In genomic region chr3:93493992-93494391, GRCm38 (mm10) we compare ENCODE assay signal across 9 mouse cellular contexts. TPM values are rescaled to one million over a fixed set of nuclear protein-coding genes. Genes with fewer than 3 reads are reported as not detected.
DNase-seq lines count a peak whose midpoint lies in the region; ATAC-seq and TF ChIP-seq lines count a peak whose summit lies in the region.
"Had no signal": no experiment of that assay in that cellular context is flagged by ENCODE, and none has a peak within 500 bp of the region (broad histone marks: within the 10 kb centered on the region; RNA-seq: fewer than 3 reads in every experiment).

No protein-coding gene starts in this region.

- no peaks in the 10 kb centered on the region for H3K4me1 ChIP-seq in limb, embryonic 11.5 days (ENCODE audit: control insufficient read depth, insufficient read depth, low read length)
- no peaks in the 10 kb centered on the region for H3K4me1 ChIP-seq in midbrain, embryonic 15.5 days
- no peaks in the 10 kb centered on the region for H3K4me1 ChIP-seq in stomach, postnatal 0 days (replicated peaks; ENCODE audit: control insufficient read depth, insufficient read depth)
- H3K4me1 ChIP-seq: embryonic facial prominence, embryonic 15.5 days had no signal

- H3K27me3 ChIP-seq in limb, embryonic 11.5 days (ENCODE audit: control insufficient read depth, insufficient read depth, low read length): no peaks in the 10 kb centered on the region
- H3K27me3 ChIP-seq in midbrain, embryonic 15.5 days (replicated peaks): no peaks in the 10 kb centered on the region
- H3K27me3 ChIP-seq in stomach, postnatal 0 days (ENCODE audit: control insufficient read depth, insufficient read depth, low read length): no peaks in the 10 kb centered on the region
- H3K27me3 ChIP-seq: embryonic facial prominence, embryonic 15.5 days had no signal

- H3K4me3 ChIP-seq in limb, embryonic 11.5 days (ENCODE audit: low read depth, low read length): no peak overlapping the region
- H3K4me3 ChIP-seq in midbrain, embryonic 15.5 days: no peak overlapping the region
- H3K4me3 ChIP-seq in stomach, postnatal 0 days (ENCODE audit: low read depth, low read length): no peak overlapping the region
- H3K4me3 ChIP-seq: embryonic facial prominence, embryonic 15.5 days had no signal

- intact Hi-C loops in gastrocnemius, postnatal 14 days (cut with DNase I; ENCODE audit: low total_unique reads): loop anchor here (2.0 to 10.0 kb wide), 2 partner anchors 131 to 359 kb away; no protein-coding TSS in a partner anchor

- under 1% methylated on average over 4 of the region's 4 CpGs for WGBS in limb, embryonic 11.5 days
- 2% methylated on average over 4 of the region's 4 CpGs for WGBS in midbrain, embryonic 15.5 days
- under 1% methylated on average over 4 of the region's 4 CpGs for WGBS in stomach, postnatal 0 days

- H3K36me3 ChIP-seq in limb, embryonic 11.5 days (ENCODE audit: control insufficient read depth, insufficient read depth, low read length): no peaks in the 10 kb centered on the region
- H3K36me3 ChIP-seq in midbrain, embryonic 15.5 days (replicated peaks): no peaks in the 10 kb centered on the region
- no peaks in the 10 kb centered on the region for H3K36me3 ChIP-seq in stomach, postnatal 0 days (ENCODE audit: control insufficient read depth, insufficient read depth, low read length)
- H3K36me3 ChIP-seq: embryonic facial prominence, embryonic 15.5 days had no signal

- peak; percentile 82 for ATAC-seq in limb, embryonic 11.5 days (ENCODE audit: insufficient number of reproducible peaks, low FRiP score, low TSS enrichment, low read depth)
- peak; percentile 96 for ATAC-seq in midbrain, embryonic 15.5 days (replicated peaks)
- ATAC-seq in stomach, postnatal 0 days (ENCODE audit: low FRiP score, low TSS enrichment): peak; percentile 75

- TF ChIP-seq EP300 in stomach, postnatal 0 days (optimal IDR thresholded peaks at IDR 0.05): no peak

- H3K9ac ChIP-seq in limb, embryonic 11.5 days (ENCODE audit: low read length): no peak overlapping the region
- no peak overlapping the region for H3K9ac ChIP-seq in midbrain, embryonic 15.5 days
- H3K9ac ChIP-seq in stomach, postnatal 0 days (ENCODE audit: low read length): no peak overlapping the region
- H3K9ac ChIP-seq: embryonic facial prominence, embryonic 15.5 days had no signal

- TF ChIP-seq CTCF in stomach, postnatal 0 days (IDR thresholded peaks at IDR 0.05; ENCODE audit: low read depth): peak; percentile 97

- DNase-seq in 3134 (ENCODE audit: extremely low read depth, insufficient read length, low spot score) (peak; percentile 56), R1 (ENCODE audit: low read depth, low spot score) (peak; percentile 85)
- peak; percentile 15 to 55 for DNase-seq in cerebellum, postnatal 25 days
- DNase-seq in gastrocnemius, postnatal 14 days: peak; percentile 10
- peak; percentile 59 to 64 for DNase-seq in kidney, adult 8-10 months
- peak; percentile 60 for DNase-seq in limb, embryonic 11.5 days (ENCODE audit: low spot score)
- DNase-seq in stomach, postnatal 0 days (ENCODE audit: low spot score): peak; percentile 52

- no peaks in the 10 kb centered on the region for H3K9me3 ChIP-seq in limb, embryonic 11.5 days (ENCODE audit: control insufficient read depth, low read length)
- H3K9me3 ChIP-seq in midbrain, embryonic 15.5 days: no peaks in the 10 kb centered on the region
- no peaks in the 10 kb centered on the region for H3K9me3 ChIP-seq in stomach, postnatal 0 days (ENCODE audit: control insufficient read depth, low read length)
- H3K9me3 ChIP-seq: embryonic facial prominence, embryonic 15.5 days had no signal

- no peak overlapping the region for H3K27ac ChIP-seq in limb, embryonic 11.5 days (replicated peaks; ENCODE audit: low read depth, low read length)
- no peak overlapping the region for H3K27ac ChIP-seq in midbrain, embryonic 15.5 days
- H3K27ac ChIP-seq in stomach, postnatal 0 days (replicated peaks): no peak overlapping the region
- H3K27ac ChIP-seq: embryonic facial prominence, embryonic 15.5 days had no signal

- no peak overlapping the region for H3K4me2 ChIP-seq in limb, embryonic 11.5 days (ENCODE audit: low read depth, severe bottlenecking)
- no peak overlapping the region for H3K4me2 ChIP-seq in midbrain, embryonic 15.5 days
- H3K4me2 ChIP-seq in stomach, postnatal 0 days (replicated peaks; ENCODE audit: low read depth): no peak overlapping the region
- H3K4me2 ChIP-seq: embryonic facial prominence, embryonic 15.5 days had no signal

RNA-seq across cellular contexts. Expression of gene Tchhl1, which starts 25.4 kb away (rescaled TPM):
- total RNA-seq in gastrocnemius, postnatal 14 days (2021): not detected
- not detected in 2 replicates for polyA plus RNA-seq in limb, embryonic 11.5 days (2014; fragmentation: Nextera tagmentation; extraction: Ambion mirVana)
- polyA plus RNA-seq in midbrain, embryonic 15.5 days (2015; fragmentation: Nextera tagmentation; extraction: Ambion mirVana): not detected in 2 replicates
- not detected in 2 replicates for polyA plus RNA-seq in stomach, postnatal 0 days (2015; fragmentation: Nextera tagmentation; extraction: Ambion mirVana)

RNA-seq across cellular contexts. Expression of gene S100a11, which starts 26.3 kb away (rescaled TPM):
- 100 to 1,000 TPM; 101 to 110 TPM for total RNA-seq in gastrocnemius, postnatal 14 days (2021)
- polyA plus RNA-seq in limb, embryonic 11.5 days (2014; fragmentation: Nextera tagmentation; extraction: Ambion mirVana): 410 and 448 TPM in 2 replicates
- polyA plus RNA-seq in midbrain, embryonic 15.5 days (2015; fragmentation: Nextera tagmentation; extraction: Ambion mirVana): 158 and 167 TPM in 2 replicates
- 1,952 and 2,093 TPM in 2 replicates for polyA plus RNA-seq in stomach, postnatal 0 days (2015; fragmentation: Nextera tagmentation; extraction: Ambion mirVana)

RNA-seq across cellular contexts. Expression of gene Tchh, which starts 51.9 kb away (rescaled TPM):
- total RNA-seq in gastrocnemius, postnatal 14 days (2021): under 1 TPM in 1 of 2 experiments, not detected in 1; 0.07 TPM
- polyA plus RNA-seq in limb, embryonic 11.5 days (2014; fragmentation: Nextera tagmentation; extraction: Ambion mirVana): 0.08 and 0.45 TPM in 2 replicates
- polyA plus RNA-seq in midbrain, embryonic 15.5 days (2015; fragmentation: Nextera tagmentation; extraction: Ambion mirVana): 0.82 and 1.2 TPM in 2 replicates
- polyA plus RNA-seq in stomach, postnatal 0 days (2015; fragmentation: Nextera tagmentation; extraction: Ambion mirVana): 0.86 and 1.1 TPM in 2 replicates

Comparison
In these comparisons a context has a peak if more than half of its experiments do, and no peak if none do; other contexts are left out.
1. DNase-seq: peak in every context shown above with its lines; median percentile 85 in R1; 62 in kidney, adult 8-10 months; 60 in limb, embryonic 11.5 days; 56 in 3134; 52 in stomach, postnatal 0 days; 35 in cerebellum, postnatal 25 days; 10 in gastrocnemius, postnatal 14 days.